Mouse (Mus musculus): ENCODE data around the gene Mobp.

The Mobp gene

GRCm38 (mm10) chr9:120134529-120135160 lies 14.9 kb upstream of the Mobp start:
- DNase-seq (ENCODE audit: low spot score), result no peak

- DNase-seq (ENCODE audit: low spot score), result no peak
These were observed 14.1 kb upstream of the Mobp start for GRCm38 (mm10) chr9:120135454-120135853.

- DNase-seq (ENCODE audit: low spot score), result peak; percentile 74
These were observed 8.9 kb upstream of the Mobp start for GRCm38 (mm10) chr9:120140652-120141051.

GRCm38 (mm10) chr9:120144474-120144873 lies 5.0 kb upstream of the Mobp start:
- DNase-seq (ENCODE audit: low spot score), result peak; percentile 58

GRCm38 (mm10) chr9:120151152-120151551 lies 1.6 kb downstream of the Mobp start:
- no peak for DNase-seq (ENCODE audit: low spot score)

- DNase-seq (ENCODE audit: low spot score), result no peak
These were observed 2.4 kb downstream of the Mobp start for GRCm38 (mm10) chr9:120151906-120152399.

GRCm38 (mm10) chr9:120158047-120158446 lies 8.5 kb downstream of the Mobp start:
- DNase-seq (ENCODE audit: low spot score), result no peak

- DNase-seq (ENCODE audit: low spot score), result no peak
These were observed 14.4 kb downstream of the Mobp start for GRCm38 (mm10) chr9:120163862-120164261.

GRCm38 (mm10) chr9:120167826-120168225 lies 18.3 kb downstream of the Mobp start:
- DNase-seq (ENCODE audit: low spot score), result no peak

- DNase-seq (ENCODE audit: low spot score), result peak; percentile 84
These were observed 21.8 kb downstream of the Mobp start for GRCm38 (mm10) chr9:120171295-120171694.

- peak; percentile 63 for DNase-seq (ENCODE audit: low spot score)
These were observed 25.1 kb downstream of the Mobp start for GRCm38 (mm10) chr9:120174436-120175137.

- no peak for DNase-seq (ENCODE audit: low spot score)
These were observed 29.3 kb downstream of the Mobp start for GRCm38 (mm10) chr9:120178813-120179212.

GRCm38 (mm10) chr9:120184499-120184898 lies 35.0 kb downstream of the Mobp start:
- DNase-seq (ENCODE audit: low spot score), result peak; percentile 82

- DNase-seq (ENCODE audit: low spot score), result no peak
These were observed 37.3 kb downstream of the Mobp start for GRCm38 (mm10) chr9:120186856-120187255.

GRCm38 (mm10) chr9:120190891-120191290 lies 41.4 kb downstream of the Mobp start:
- no peak for DNase-seq (ENCODE audit: low spot score)

GRCm38 (mm10) chr9:120191362-120192098 lies 42.0 kb downstream of the Mobp start:
- peak; percentile 92 for DNase-seq (ENCODE audit: low spot score)

GRCm38 (mm10) chr9:120192742-120193141 lies 43.2 kb downstream of the Mobp start:
- DNase-seq (ENCODE audit: low spot score), result no peak

- no peak for DNase-seq (ENCODE audit: low spot score)
These were observed 51.4 kb downstream of the Mobp start for GRCm38 (mm10) chr9:120200873-120201272.

GRCm38 (mm10) chr9:120201743-120202142 lies 52.2 kb downstream of the Mobp start:
- no peak for DNase-seq (ENCODE audit: low spot score)

- DNase-seq (ENCODE audit: low spot score), result peak; percentile 50
These were observed 53.2 kb downstream of the Mobp start for GRCm38 (mm10) chr9:120202683-120203082.

GRCm38 (mm10) chr9:120203936-120204335 lies 54.4 kb downstream of the Mobp start:
- no peak for DNase-seq (ENCODE audit: low spot score)

- DNase-seq (ENCODE audit: low spot score), result no peak
These were observed 57.4 kb downstream of the Mobp start for GRCm38 (mm10) chr9:120206897-120207296.

GRCm38 (mm10) chr9:120210068-120210467 lies 60.6 kb downstream of the Mobp start:
- DNase-seq (ENCODE audit: low spot score), result peak; percentile 59

Data from layer of hippocampus, adult 11-12 months (tissue).